In genomic region chr7:114087986-114088385, GRCm38 (mm10) we compare ENCODE assay signal across 8 mouse cellular contexts. TPM values are rescaled to one million over a fixed set of nuclear protein-coding genes. Genes with fewer than 3 reads are reported as not detected.
A peak's percentile ranks its signal among the peaks of the same experiment; 100 is the strongest.
DNase-seq lines count a peak whose midpoint lies in the region; ATAC-seq lines count a peak whose summit lies in the region.

No protein-coding gene starts in this region.

- no peaks in the 10 kb centered on the region for H3K9me3 ChIP-seq in embryonic facial prominence, embryonic 11.5 days (replicated peaks; ENCODE audit: control insufficient read depth, low read length)
- no peaks in the 10 kb centered on the region for H3K9me3 ChIP-seq in embryonic facial prominence, embryonic 10.5 days
- no peaks in the 10 kb centered on the region for H3K9me3 ChIP-seq in liver, embryonic 12.5 days (replicated peaks)
- no peaks in the 10 kb centered on the region for H3K9me3 ChIP-seq in midbrain, embryonic 15.5 days

- peak; percentile 18 for DNase-seq in embryonic facial prominence, embryonic 11.5 days (ENCODE audit: low spot score)
- DNase-seq in embryonic facial prominence, embryonic 10.5 days (ENCODE audit: low spot score): no peak
- DNase-seq in liver: no peak
- DNase-seq in thymus, postnatal 25 days: peak; percentile 58
- no peak for DNase-seq in ovary, postnatal 10 days (ENCODE audit: low spot score)
- no peak for DNase-seq in left cerebral cortex, postnatal 10 days (ENCODE audit: extremely low spot score in 1 of 2, low spot score in 2 of 2)

- no peak for ATAC-seq in embryonic facial prominence, embryonic 11.5 days (replicated peaks; ENCODE audit: insufficient number of reproducible peaks, low FRiP score, low TSS enrichment, low read depth)
- ATAC-seq in liver, embryonic 12.5 days: no peak
- no peak for ATAC-seq in midbrain, embryonic 15.5 days (replicated peaks)

- no peaks in the 10 kb centered on the region for H3K4me1 ChIP-seq in embryonic facial prominence, embryonic 11.5 days (ENCODE audit: control insufficient read depth, insufficient read depth, low read length)
- H3K4me1 ChIP-seq in embryonic facial prominence, embryonic 10.5 days: peaks cover 43% of the 10 kb centered on the region
- H3K4me1 ChIP-seq in liver, embryonic 12.5 days: peaks cover 54% of the 10 kb centered on the region
- H3K4me1 ChIP-seq in midbrain, embryonic 15.5 days: peaks cover 12% of the 10 kb centered on the region

- H3K4me3 ChIP-seq in embryonic facial prominence, embryonic 11.5 days (ENCODE audit: low read depth, low read length): no peak overlapping the region
- no peak overlapping the region for H3K4me3 ChIP-seq in embryonic facial prominence, embryonic 10.5 days
- no peak overlapping the region for H3K4me3 ChIP-seq in liver, embryonic 12.5 days
- H3K4me3 ChIP-seq in midbrain, embryonic 15.5 days: no peak overlapping the region

- no peak overlapping the region for H3K4me2 ChIP-seq in embryonic facial prominence, embryonic 11.5 days (ENCODE audit: low read depth, low read length)
- H3K4me2 ChIP-seq in liver, embryonic 12.5 days: peak overlapping the region; percentile 15; the same call in 1 of the 2 replicates
- peak overlapping the region; percentile 17 for H3K4me2 ChIP-seq in midbrain, embryonic 15.5 days

- no peak overlapping the region for H3K9ac ChIP-seq in embryonic facial prominence, embryonic 11.5 days (replicated peaks; ENCODE audit: low read length)
- no peak overlapping the region for H3K9ac ChIP-seq in liver, embryonic 12.5 days
- H3K9ac ChIP-seq in midbrain, embryonic 15.5 days: no peak overlapping the region

- no peaks in the 10 kb centered on the region for H3K36me3 ChIP-seq in embryonic facial prominence, embryonic 11.5 days (replicated peaks; ENCODE audit: control insufficient read depth, insufficient read depth, low read depth, low read length)
- no peaks in the 10 kb centered on the region for H3K36me3 ChIP-seq in embryonic facial prominence, embryonic 10.5 days (replicated peaks)
- H3K36me3 ChIP-seq in liver, embryonic 12.5 days: no peaks in the 10 kb centered on the region
- no peaks in the 10 kb centered on the region for H3K36me3 ChIP-seq in midbrain, embryonic 15.5 days (replicated peaks)

- H3K27me3 ChIP-seq in embryonic facial prominence, embryonic 11.5 days (ENCODE audit: control insufficient read depth, insufficient read depth, low read length): no peaks in the 10 kb centered on the region
- no peaks in the 10 kb centered on the region for H3K27me3 ChIP-seq in embryonic facial prominence, embryonic 10.5 days (replicated peaks; ENCODE audit: low read depth, poor library complexity, severe bottlenecking)
- no peaks in the 10 kb centered on the region for H3K27me3 ChIP-seq in liver, embryonic 12.5 days (replicated peaks)
- H3K27me3 ChIP-seq in midbrain, embryonic 15.5 days (replicated peaks): no peaks in the 10 kb centered on the region

- intact Hi-C loops in left cerebral cortex, postnatal 10 days (cut with DNase I): no loop called here

- H3K27ac ChIP-seq in embryonic facial prominence, embryonic 11.5 days (replicated peaks; ENCODE audit: low read depth, low read length): no peak overlapping the region
- H3K27ac ChIP-seq in embryonic facial prominence, embryonic 10.5 days (replicated peaks): no peak overlapping the region
- no peak overlapping the region for H3K27ac ChIP-seq in liver, embryonic 12.5 days
- H3K27ac ChIP-seq in midbrain, embryonic 15.5 days: no peak overlapping the region

- 20% methylated on average over 11 of the region's 11 CpGs for WGBS in embryonic facial prominence, embryonic 11.5 days
- WGBS in embryonic facial prominence, embryonic 10.5 days: 27% methylated on average over 11 of the region's 11 CpGs
- 50% methylated on average over 11 of the region's 11 CpGs for WGBS in liver, embryonic 12.5 days (ENCODE audit: insufficient replicate concordance)
- WGBS in midbrain, embryonic 15.5 days: 7% methylated on average over 11 of the region's 11 CpGs

RNA-seq across cellular contexts. Expression of gene Rras2, which starts 29.6 kb away (rescaled TPM):
- polyA plus RNA-seq in embryonic facial prominence, embryonic 11.5 days (2014; fragmentation: Nextera tagmentation; extraction: Ambion mirVana): 28.0 and 32.2 TPM in 2 replicates
- 26.1 and 26.9 TPM in 2 replicates for polyA plus RNA-seq in embryonic facial prominence, embryonic 10.5 days (2016; fragmentation: Nextera tagmentation; extraction: Ambion mirVana)
- 13.7 and 14.5 TPM in 2 replicates for polyA plus RNA-seq in liver, embryonic 12.5 days (2016; fragmentation: Nextera tagmentation; extraction: Ambion mirVana)
- polyA plus RNA-seq in midbrain, embryonic 15.5 days (2015; fragmentation: Nextera tagmentation; extraction: Ambion mirVana): 20.7 and 21.6 TPM in 2 replicates
- 10 to 100 TPM; 60.3 to 67.5 TPM for total RNA-seq in left cerebral cortex, postnatal 10 days (2021)

Comparison
In these comparisons a context has a peak if more than half of its experiments do, and no peak if none do; other contexts are left out.
1. DNase-seq: peak in embryonic facial prominence, embryonic 11.5 days (single experiment) and thymus, postnatal 25 days (single experiment); none in embryonic facial prominence, embryonic 10.5 days (single experiment), liver (single experiment), ovary, postnatal 10 days (single experiment) and left cerebral cortex, postnatal 10 days (0 of 2).